Mouse (Mus musculus) liver, adult (tissue): ENCODE measurements around the gene Plekhj1.

Experiments
- GATA4 ChIP-seq: IDR thresholded peaks from 2 replicates; pipeline ENCODE4 v1.6.1; 2014; ENCODE audit warnings: mild to moderate bottlenecking, low read length; ENCODE audit not compliant: insufficient replicate concordance

The Plekhj1 gene

GRCm38 (mm10) chr10:80798150-80799006 lies at the start of gene Plekhj1, which contains the start of gene Sf3a2:
Gene Plekhj1, minus strand, starts transcription at chr10:80798626.
Gene Sf3a2, plus strand, starts transcription at chr10:80798198.
- TF ChIP-seq GATA4: peak; percentile 87; the same call in 1 of the 2 replicates

GRCm38 (mm10) chr10:80845732-80846131 lies 47.3 kb upstream of the Plekhj1 start:
- TF ChIP-seq GATA4: no peak

GRCm38 (mm10) chr10:80845055-80845693 lies 46.7 kb upstream of the Plekhj1 start:
- TF ChIP-seq GATA4: no peak

GRCm38 (mm10) chr10:80843931-80844547 lies 45.6 kb upstream of the Plekhj1 start, which contains the start of gene Lingo3:
Gene Lingo3, minus strand, starts transcription at chr10:80844039.
- TF ChIP-seq GATA4: no peak

- TF ChIP-seq GATA4: no peak
Observed at GRCm38 (mm10) chr10:80843087-80843930, 44.9 kb upstream of the Plekhj1 start.

GRCm38 (mm10) chr10:80842334-80842733 lies 43.9 kb upstream of the Plekhj1 start:
- TF ChIP-seq GATA4: no peak

GRCm38 (mm10) chr10:80841685-80842084 lies 43.3 kb upstream of the Plekhj1 start:
- TF ChIP-seq GATA4: no peak

GRCm38 (mm10) chr10:80839848-80840247 lies 41.4 kb upstream of the Plekhj1 start:
- TF ChIP-seq GATA4: no peak

GRCm38 (mm10) chr10:80838346-80838912 lies 40.0 kb upstream of the Plekhj1 start:
- TF ChIP-seq GATA4: no peak

GRCm38 (mm10) chr10:80837827-80838226 lies 39.4 kb upstream of the Plekhj1 start:
- no peak for TF ChIP-seq GATA4

GRCm38 (mm10) chr10:80836949-80837379 lies 38.5 kb upstream of the Plekhj1 start:
- no peak for TF ChIP-seq GATA4

GRCm38 (mm10) chr10:80835617-80836016 lies 37.2 kb upstream of the Plekhj1 start:
- no peak for TF ChIP-seq GATA4

- no peak for TF ChIP-seq GATA4
Observed at GRCm38 (mm10) chr10:80832818-80833217, 34.4 kb upstream of the Plekhj1 start.

- TF ChIP-seq GATA4: peak; percentile 67; the same call in 1 of the 2 replicates
Observed at GRCm38 (mm10) chr10:80831136-80831535, 32.7 kb upstream of the Plekhj1 start.
